8 mouse cellular contexts compared by ENCODE assay signal in the genomic region with DNA sequence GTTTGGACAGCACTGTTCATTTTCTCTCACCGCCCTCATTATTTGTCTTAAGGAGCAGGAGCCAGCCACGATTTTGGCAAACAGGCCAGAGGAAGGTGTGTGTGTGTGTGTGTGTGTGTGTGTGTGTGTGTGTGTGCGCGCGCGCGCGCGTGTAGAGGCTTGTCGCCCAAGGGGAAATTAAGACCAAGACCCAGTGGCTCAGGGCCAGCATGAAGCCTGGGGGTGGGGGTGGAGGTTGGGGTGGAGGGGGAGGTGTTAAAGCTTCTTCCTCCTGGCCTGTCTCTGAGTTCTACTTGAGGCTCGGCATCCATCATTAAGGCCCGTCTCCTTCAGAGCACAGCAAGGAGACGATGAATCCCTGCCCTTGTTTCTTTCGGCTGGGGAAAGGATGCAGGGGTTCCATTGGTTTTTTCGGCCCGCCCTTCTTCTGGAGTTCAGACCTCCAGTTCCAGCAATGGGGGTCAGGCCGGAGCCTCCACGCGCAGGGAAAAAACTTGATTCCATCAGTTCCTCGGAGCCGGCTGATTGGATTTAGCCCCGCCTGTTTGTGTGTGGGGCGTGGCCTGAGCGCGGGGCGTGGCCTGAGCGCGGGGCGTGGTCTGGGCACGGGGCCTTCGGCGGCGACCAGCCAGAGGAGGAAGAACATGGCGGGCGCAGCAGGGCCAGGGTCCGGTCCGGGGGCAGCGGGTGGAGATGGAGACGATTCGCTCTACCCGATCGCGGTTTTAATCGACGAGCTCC. TPM values are rescaled to one million over a fixed set of nuclear protein-coding genes. Genes with fewer than 3 reads are reported as not detected.
DNase-seq lines count a peak whose midpoint lies in the region; ATAC-seq and TF ChIP-seq lines count a peak whose summit lies in the region.

No protein-coding gene starts in this region.

- peak overlapping the region; percentile 62 for H3K27ac ChIP-seq in bone marrow macrophage, adult 2 months (ENCODE audit: insufficient read depth, low read depth, low read length)
- H3K27ac ChIP-seq in embryonic facial prominence, embryonic 15.5 days (replicated peaks): peak overlapping the region; percentile 89
- H3K27ac ChIP-seq in kidney, embryonic 14.5 days (ENCODE audit: low read depth, low read length): peak overlapping the region; percentile 87
- peak overlapping the region; percentile 91 for H3K27ac ChIP-seq in limb, embryonic 15.5 days
- H3K27ac ChIP-seq in midbrain, postnatal 0 days (ENCODE audit: low read depth, low read length): peak overlapping the region; percentile 73

- no peaks in the 10 kb centered on the region for H3K9me3 ChIP-seq in embryonic facial prominence, embryonic 15.5 days (replicated peaks)
- H3K9me3 ChIP-seq in kidney, embryonic 14.5 days (ENCODE audit: control insufficient read depth, low read length): no peaks in the 10 kb centered on the region
- no peaks in the 10 kb centered on the region for H3K9me3 ChIP-seq in limb, embryonic 15.5 days
- H3K9me3 ChIP-seq in midbrain, postnatal 0 days (ENCODE audit: low read length): no peaks in the 10 kb centered on the region

- peak overlapping the region; percentile 60 for H3K9ac ChIP-seq in embryonic facial prominence, embryonic 15.5 days
- peak overlapping the region; percentile 85 for H3K9ac ChIP-seq in kidney, embryonic 14.5 days (ENCODE audit: low read depth, low read length)
- peak overlapping the region; percentile 76 for H3K9ac ChIP-seq in limb, embryonic 15.5 days
- H3K9ac ChIP-seq in midbrain, postnatal 0 days (replicated peaks; ENCODE audit: low read length, poor library complexity, severe bottlenecking): peak overlapping the region; percentile 74

- H3K36me3 ChIP-seq in embryonic facial prominence, embryonic 15.5 days: peaks cover 28% of the 10 kb centered on the region
- peaks cover 28% of the 10 kb centered on the region for H3K36me3 ChIP-seq in kidney, embryonic 14.5 days (ENCODE audit: control insufficient read depth, insufficient read depth, low read length)
- peaks cover 27% of the 10 kb centered on the region for H3K36me3 ChIP-seq in limb, embryonic 15.5 days
- H3K36me3 ChIP-seq in midbrain, postnatal 0 days (ENCODE audit: insufficient read depth, low read length): peaks cover 11% of the 10 kb centered on the region

- H3K27me3 ChIP-seq in embryonic facial prominence, embryonic 15.5 days: no peaks in the 10 kb centered on the region
- no peaks in the 10 kb centered on the region for H3K27me3 ChIP-seq in kidney, embryonic 14.5 days (ENCODE audit: control insufficient read depth, insufficient read depth, low read length)
- no peaks in the 10 kb centered on the region for H3K27me3 ChIP-seq in limb, embryonic 15.5 days
- H3K27me3 ChIP-seq in midbrain, postnatal 0 days (ENCODE audit: insufficient read depth, low read length): no peaks in the 10 kb centered on the region

- DNase-seq in A20 (ENCODE audit: low read depth, low spot score): peak; percentile 91
- peak; percentile 91 to 94 for DNase-seq in heart, adult 9 months (ENCODE audit: low spot score in 2 of 2)
- DNase-seq in midbrain, postnatal 0 days (ENCODE audit: low spot score): peak; percentile 81
- DNase-seq in spleen, postnatal 10 days (ENCODE audit: low spot score in 2 of 2): peak; percentile 96 to 100

- peak; percentile 90 for ATAC-seq in embryonic facial prominence, embryonic 15.5 days (ENCODE audit: insufficient number of reproducible peaks, low FRiP score, low TSS enrichment, low read depth)
- peak; percentile 94 for ATAC-seq in kidney, embryonic 14.5 days (ENCODE audit: low FRiP score, low TSS enrichment)
- ATAC-seq in limb, embryonic 15.5 days (ENCODE audit: insufficient number of reproducible peaks, low FRiP score, low TSS enrichment, low read depth): peak; percentile 85
- peak; percentile 91 for ATAC-seq in midbrain, postnatal 0 days (ENCODE audit: low FRiP score)

- under 1% methylated on average over 45 of the region's 45 CpGs for whole genome bisulfite sequencing in embryonic facial prominence, embryonic 15.5 days
- WGBS in kidney, embryonic 14.5 days: under 1% methylated on average over 45 of the region's 45 CpGs
- WGBS in limb, embryonic 15.5 days: under 1% methylated on average over 44 of the region's 45 CpGs
- WGBS in midbrain, postnatal 0 days: under 1% methylated on average over 45 of the region's 45 CpGs

- peaks cover 11% of the 10 kb centered on the region for H3K4me1 ChIP-seq in bone marrow macrophage, adult 2 months (ENCODE audit: control insufficient read depth, insufficient read depth, low read length)
- peaks cover 16% of the 10 kb centered on the region for H3K4me1 ChIP-seq in embryonic facial prominence, embryonic 15.5 days
- peaks cover 19% of the 10 kb centered on the region for H3K4me1 ChIP-seq in kidney, embryonic 14.5 days (ENCODE audit: control insufficient read depth, insufficient read depth, low read length)
- H3K4me1 ChIP-seq in limb, embryonic 15.5 days: peaks cover 20% of the 10 kb centered on the region
- 0 out of 2 replicates have a peak, but pooled peaks cover 2% of the 10 kb centered on the region for H3K4me1 ChIP-seq in midbrain, postnatal 0 days (ENCODE audit: insufficient read depth, low read length)

- TF ChIP-seq POLR2A in bone marrow macrophage, adult 2 months (IDR thresholded peaks at IDR 0.05; ENCODE audit: borderline replicate concordance, low read depth, low read length): no peak; the same call in 1 of the 2 replicates

- H3K4me2 ChIP-seq in embryonic facial prominence, embryonic 15.5 days (replicated peaks): peak overlapping the region; percentile 70
- peak overlapping the region; percentile 66 for H3K4me2 ChIP-seq in kidney, embryonic 14.5 days (replicated peaks; ENCODE audit: low read depth, low read length)
- peak overlapping the region; percentile 74 for H3K4me2 ChIP-seq in limb, embryonic 15.5 days
- H3K4me2 ChIP-seq in midbrain, postnatal 0 days (ENCODE audit: low read depth, low read length, poor library complexity, severe bottlenecking): peak overlapping the region; percentile 93

- peak overlapping the region; percentile 99 for H3K4me3 ChIP-seq in bone marrow macrophage, adult 2 months (ENCODE audit: insufficient read depth, low read length)
- peak overlapping the region; percentile 66 for H3K4me3 ChIP-seq in embryonic facial prominence, embryonic 15.5 days (replicated peaks)
- H3K4me3 ChIP-seq in kidney, embryonic 14.5 days (ENCODE audit: low read length): peak overlapping the region; percentile 87
- H3K4me3 ChIP-seq in limb, embryonic 15.5 days: peak overlapping the region; percentile 82
- H3K4me3 ChIP-seq in midbrain, postnatal 0 days (ENCODE audit: low read depth, low read length): peak overlapping the region; percentile 81

- TF ChIP-seq CTCF in bone marrow macrophage, adult 2 months (IDR thresholded peaks at IDR 0.05; ENCODE audit: low read depth, low read length): no peak
- TF ChIP-seq CTCF in midbrain, postnatal 0 days (IDR thresholded peaks at IDR 0.05): no peak

RNA-seq across cellular contexts. Expression of a gene that starts 11.4 kb away (rescaled TPM):
- 13.5 and 16.2 TPM in 2 replicates for polyA plus RNA-seq in bone marrow macrophage, adult 2 months (2012; ENCODE audit: insufficient read depth, insufficient read length, missing spikeins)
- 54.3 and 58.9 TPM in 2 replicates for polyA plus RNA-seq in embryonic facial prominence, embryonic 15.5 days (2015; fragmentation: Nextera tagmentation; extraction: Ambion mirVana)
- polyA plus RNA-seq in kidney, embryonic 14.5 days (2014; fragmentation: Nextera tagmentation; extraction: Ambion mirVana): 43.1 and 89.4 TPM in 2 replicates
- 48.6 and 49.0 TPM in 2 replicates for polyA plus RNA-seq in limb, embryonic 15.5 days (2015; fragmentation: Nextera tagmentation; extraction: Ambion mirVana)
- total RNA-seq in midbrain, postnatal 0 days (2014; rRNA removed): 14.8 and 17.0 TPM in 2 replicates
- 27.9 and 30.2 TPM in 2 replicates for polyA plus RNA-seq in midbrain, postnatal 0 days (2015; fragmentation: Nextera tagmentation; extraction: Ambion mirVana)

Comparison
In these comparisons a context has a peak if more than half of its experiments do, and no peak if none do; other contexts are left out.
1. Peak in every context shown above with its lines: DNase-seq, ATAC-seq, H3K4me3 ChIP-seq and H3K27ac ChIP-seq.